Mouse (Mus musculus) midbrain, embryonic 10.5 days (tissue): ENCODE results near the gene Actb. TPM values are rescaled to one million over a fixed set of nuclear protein-coding genes. Genes with fewer than 3 reads are reported as not detected.

Experiments
- DNase-seq: peaks from one replicate; pipeline ENCODE4 v3.0.0-alpha.2; 2017; ENCODE audit warnings: low spot score
- H3K27ac ChIP-seq: fragments of 300-500 bp; sonication (generic); replicated peaks from 2 replicates; pipeline ENCODE4 v1.5.1; 2016; ENCODE audit warnings: mild to moderate bottlenecking
- H3K27me3 ChIP-seq: fragments of 300-500 bp; sonication (generic); 2 replicates; pipeline ENCODE4 v1.6.1; 2016; ENCODE audit warnings: low read depth, mild to moderate bottlenecking; ENCODE audit not compliant: poor library complexity, severe bottlenecking
- H3K36me3 ChIP-seq: fragments of 300-500 bp; sonication (generic); 2 replicates; pipeline ENCODE4 v1.6.1; 2016; ENCODE audit warnings: mild to moderate bottlenecking, moderate library complexity
- H3K4me1 ChIP-seq: fragments of 300-500 bp; sonication (generic); 2 replicates; pipeline ENCODE4 v1.6.1; 2016
- H3K4me3 ChIP-seq: fragments of 300-500 bp; sonication (generic); 2 replicates; pipeline ENCODE4 v1.5.1; 2016; ENCODE audit warnings: mild to moderate bottlenecking, moderate library complexity
- H3K9me3 ChIP-seq: fragments of 300-500 bp; sonication (generic); replicated peaks from 2 replicates; pipeline ENCODE4 v1.6.1; 2016; ENCODE audit warnings: mild to moderate bottlenecking
- WGBS: fragments of 180-500 bp; shearing (Covaris S2); methylation state at CpG from one replicate; pipeline ENCODE4 v1.1.7; 2016; 5-methylcytosine and 5-hydroxymethylcytosine counted together
- polyA plus RNA-seq: library from polyadenylated mRNA; unstranded; fragments of >200 nt; fragmentation: Nextera tagmentation; extraction: Ambion mirVana; gene quantifications from 2 replicates; pipeline ENCODE4 v1.2.1, GENCODE M21; 2016

The Actb gene
- polyA plus RNA-seq, 1 experiment from 2014 or later, result 12,690 TPM

DNA sequence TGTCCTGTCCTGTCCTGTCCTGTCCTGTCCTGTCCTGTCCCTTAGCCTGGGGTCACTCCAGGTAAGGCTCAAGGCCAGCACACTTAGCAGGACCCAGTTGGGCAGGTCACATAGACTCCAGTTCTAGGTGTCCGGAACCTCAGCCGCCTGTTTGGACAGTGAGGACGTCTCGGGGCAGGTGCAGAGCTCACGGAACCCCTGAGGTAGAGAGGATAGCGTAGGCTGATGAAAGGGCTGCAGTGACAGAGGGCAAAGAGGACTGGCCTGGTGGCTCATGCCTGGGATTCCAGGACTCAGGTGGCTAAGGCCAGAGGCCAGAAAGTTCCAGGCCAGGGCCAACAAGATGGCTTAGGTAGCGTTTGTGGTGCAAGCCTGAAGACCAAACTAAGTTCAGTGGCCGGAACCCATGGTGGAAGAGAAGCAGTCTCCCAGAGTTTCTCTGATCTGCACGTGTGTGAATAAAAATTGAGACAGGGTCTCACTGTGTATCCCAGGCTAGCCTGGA lies 24.7 kb upstream of the Actb start:
- H3K27ac ChIP-seq, result peak overlapping the region; percentile 17; the same call in 1 of the 2 replicates
- 88% methylated on average over 9 of the region's 9 CpGs for WGBS
- no peak overlapping the region for H3K4me3 ChIP-seq
- DNase-seq, result no peak
- H3K27me3 ChIP-seq, result peaks cover 47% of the 10 kb centered on the region
- H3K4me1 ChIP-seq, result peaks cover 39% of the 10 kb centered on the region
- no peaks in the 10 kb centered on the region for H3K36me3 ChIP-seq
- H3K9me3 ChIP-seq, result no peaks in the 10 kb centered on the region

GRCm38 (mm10) chr5:142929400-142929752 lies 22.8 kb upstream of the Actb start:
- Histone ChIP-seq H3K27me3 (peaks cover 47% of the 10 kb centered on the region), H3K36me3 (no peaks in the 10 kb centered on the region), H3K4me1 (peaks cover 43% of the 10 kb centered on the region), H3K27ac (peak overlapping the region; percentile 87), H3K9me3 (no peaks in the 10 kb centered on the region), H3K4me3 (peak overlapping the region; percentile 57)
- no peak for DNase-seq
- 21% methylated on average over 4 of the region's 4 CpGs for WGBS

DNA sequence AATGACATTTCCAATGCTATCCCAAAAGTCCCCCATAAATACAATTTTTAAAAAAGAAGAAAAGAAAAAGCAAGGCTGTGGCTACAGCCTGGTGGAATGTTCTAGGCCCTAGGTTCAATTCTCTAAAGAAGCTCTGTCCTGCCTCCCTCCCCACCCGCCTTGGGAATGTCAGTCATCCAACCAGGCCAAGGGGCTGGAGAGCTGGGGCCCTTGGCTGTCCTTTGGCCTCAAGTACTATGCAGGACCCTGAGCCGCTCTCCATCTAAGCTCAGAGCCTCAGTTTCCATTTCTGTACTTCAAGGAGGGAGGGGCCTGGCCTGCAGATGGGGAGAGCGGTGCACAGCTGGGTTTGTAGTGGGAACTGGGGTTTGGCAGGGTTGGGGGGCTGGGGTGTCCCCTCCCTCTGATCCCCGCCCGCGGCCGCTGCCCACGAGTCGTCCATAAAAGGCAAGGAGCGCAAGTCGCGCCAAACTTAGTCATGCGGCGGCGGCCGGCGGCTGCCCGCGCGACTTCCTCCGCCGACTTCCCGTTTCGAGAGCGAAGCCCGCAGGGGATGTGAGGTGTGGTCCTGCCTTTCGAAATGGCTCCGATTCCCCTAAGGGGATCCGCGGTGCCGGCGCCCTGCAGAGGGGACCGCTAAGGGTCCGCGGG lies 22.3 kb upstream of the Actb start:
- whole genome bisulfite sequencing, result 5% methylated on average over 35 of the region's 35 CpGs
- H3K27ac ChIP-seq, result peak overlapping the region; percentile 87
- peak; percentile 73 for DNase-seq

DNA sequence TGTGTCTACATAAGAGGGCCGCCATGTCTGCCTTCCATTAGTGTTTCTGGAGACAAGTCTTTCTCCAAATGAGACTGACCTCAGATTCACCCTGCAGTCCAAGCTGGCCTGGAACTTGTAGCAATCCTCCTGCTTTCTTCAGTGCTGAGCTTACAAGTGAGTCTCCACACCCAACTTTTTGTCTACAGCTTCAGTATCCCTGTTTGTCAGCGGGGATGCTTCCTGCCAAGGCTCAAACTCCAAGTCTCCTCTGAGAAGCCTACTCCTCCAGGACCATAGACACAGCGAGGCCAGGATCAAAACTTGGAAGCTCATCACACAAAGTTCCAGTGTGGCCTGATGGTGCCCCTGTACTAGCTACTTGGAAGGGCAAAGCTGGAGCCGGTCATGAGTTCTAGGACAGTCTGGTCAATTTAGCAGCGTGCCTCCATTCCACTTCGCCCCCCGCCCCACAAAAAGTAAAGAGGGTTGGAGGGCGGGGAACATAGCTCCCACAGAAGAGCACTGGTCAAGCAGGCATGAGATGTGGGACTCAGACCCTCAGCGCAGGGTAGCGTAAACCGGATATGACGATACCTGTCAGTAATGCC lies 20.9 kb upstream of the Actb start:
- peaks cover 42% of the 10 kb centered on the region for H3K4me1 ChIP-seq
- H3K27ac ChIP-seq, result peak overlapping the region; percentile 70; the same call in 1 of the 2 replicates
- no peaks in the 10 kb centered on the region for H3K9me3 ChIP-seq
- no peaks in the 10 kb centered on the region for H3K36me3 ChIP-seq
- H3K4me3 ChIP-seq, result no peak overlapping the region
- peaks cover 47% of the 10 kb centered on the region for H3K27me3 ChIP-seq
- 93% methylated on average over 12 of the region's 12 CpGs for WGBS
- no peak for DNase-seq

More for the DNA sequence above, 22.3 kb upstream of the Actb start:
- Histone ChIP-seq H3K9me3 (no peaks in the 10 kb centered on the region), H3K27me3 (peaks cover 47% of the 10 kb centered on the region), H3K4me1 (peaks cover 43% of the 10 kb centered on the region), H3K4me3 (peak overlapping the region; percentile 57), H3K36me3 (no peaks in the 10 kb centered on the region)

DNA sequence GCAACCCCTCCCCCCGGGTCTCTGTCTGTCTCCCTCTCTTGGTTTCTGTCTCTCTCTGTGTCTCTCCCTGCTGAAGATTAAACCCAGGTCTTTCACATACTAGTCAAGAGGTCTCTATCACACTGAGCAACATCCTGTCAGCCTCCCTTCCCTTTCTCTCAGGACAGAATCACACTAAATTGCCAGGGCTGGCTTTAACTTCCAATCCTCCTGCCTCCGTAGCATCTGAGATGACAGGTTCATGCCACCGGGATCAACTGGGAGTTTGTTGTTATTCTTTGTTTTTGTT lies 20.3 kb upstream of the Actb start:
- H3K27me3 ChIP-seq, result peaks cover 47% of the 10 kb centered on the region
- WGBS, result 47% methylated on average over 3 of the region's 3 CpGs
- H3K9me3 ChIP-seq, result no peaks in the 10 kb centered on the region
- DNase-seq, result no peak
- peaks cover 36% of the 10 kb centered on the region for H3K4me1 ChIP-seq
- no peak overlapping the region for H3K4me3 ChIP-seq
- H3K36me3 ChIP-seq, result no peaks in the 10 kb centered on the region
- peak overlapping the region; percentile 70 for H3K27ac ChIP-seq

GRCm38 (mm10) chr5:142926204-142926939 lies 19.8 kb upstream of the Actb start:
- peaks cover 44% of the 10 kb centered on the region for H3K27me3 ChIP-seq
- H3K4me3 ChIP-seq, result no peak overlapping the region
- H3K27ac ChIP-seq, result peak overlapping the region; percentile 70
- H3K4me1 ChIP-seq, result peaks cover 33% of the 10 kb centered on the region
- 11% methylated on average over 13 of the region's 13 CpGs for WGBS
- H3K36me3 ChIP-seq, result no peaks in the 10 kb centered on the region
- no peaks in the 10 kb centered on the region for H3K9me3 ChIP-seq
- DNase-seq, result no peak

GRCm38 (mm10) chr5:142924336-142924959 lies 17.9 kb upstream of the Actb start:
- Histone ChIP-seq H3K36me3 (no peaks in the 10 kb centered on the region), H3K27me3 (peaks cover 25% of the 10 kb centered on the region), H3K4me1 (peaks cover 34% of the 10 kb centered on the region), H3K4me3 (no peak overlapping the region), H3K27ac (no peak overlapping the region), H3K9me3 (no peaks in the 10 kb centered on the region)
- 81% methylated on average over 12 of the region's 12 CpGs for WGBS
- DNase-seq, result no peak

GRCm38 (mm10) chr5:142923781-142924180 lies 17.2 kb upstream of the Actb start:
- peaks cover 19% of the 10 kb centered on the region for H3K27me3 ChIP-seq
- no peaks in the 10 kb centered on the region for H3K36me3 ChIP-seq
- H3K4me1 ChIP-seq, result peaks cover 27% of the 10 kb centered on the region
- WGBS, result 81% methylated on average over 3 of the region's 3 CpGs
- no peak overlapping the region for H3K4me3 ChIP-seq
- no peaks in the 10 kb centered on the region for H3K9me3 ChIP-seq
- DNase-seq, result no peak
- no peak overlapping the region for H3K27ac ChIP-seq

DNA sequence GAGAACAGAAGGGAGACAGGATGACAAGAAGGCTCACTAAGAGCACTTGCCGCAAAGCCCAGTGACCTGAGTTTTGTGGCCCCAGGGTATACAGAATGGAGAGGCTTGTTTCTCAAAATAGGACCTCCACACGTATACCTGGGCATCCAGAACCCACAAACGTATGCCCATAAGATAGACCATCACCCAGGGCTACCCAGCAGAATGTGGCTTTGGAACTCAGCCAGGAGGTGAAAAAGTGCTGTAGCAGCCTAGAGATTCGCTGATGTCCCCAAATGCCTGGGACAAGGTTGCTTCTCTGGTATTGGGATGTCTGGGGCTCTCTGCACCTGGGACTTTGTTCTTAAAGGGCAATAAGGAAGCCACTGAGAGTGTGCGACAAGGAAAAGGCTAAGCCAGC lies 15.7 kb upstream of the Actb start:
- H3K4me3 ChIP-seq, result no peak overlapping the region
- peaks cover 5% of the 10 kb centered on the region; the same call in 1 of the 2 replicates for H3K27me3 ChIP-seq
- 87% methylated on average over 5 of the region's 5 CpGs for WGBS
- no peak overlapping the region for H3K27ac ChIP-seq
- peaks cover 25% of the 10 kb centered on the region for H3K4me1 ChIP-seq
- DNase-seq, result no peak
- H3K9me3 ChIP-seq, result no peaks in the 10 kb centered on the region
- no peaks in the 10 kb centered on the region for H3K36me3 ChIP-seq

- H3K27ac ChIP-seq, result peak overlapping the region; percentile 17; the same call in 1 of the 2 replicates
These were observed 14.5 kb upstream of the Actb start for GRCm38 (mm10) chr5:142921074-142921459.

GRCm38 (mm10) chr5:142920311-142921073 lies 13.9 kb upstream of the Actb start:
- no peak for DNase-seq
- H3K27ac ChIP-seq, result peak overlapping the region; percentile 17; the same call in 1 of the 2 replicates
- no peaks in the 10 kb centered on the region for H3K9me3 ChIP-seq
- H3K4me3 ChIP-seq, result no peak overlapping the region
- H3K36me3 ChIP-seq, result no peaks in the 10 kb centered on the region
- no peaks in the 10 kb centered on the region for H3K27me3 ChIP-seq
- H3K4me1 ChIP-seq, result peaks cover 7% of the 10 kb centered on the region; the same call in 1 of the 2 replicates
- WGBS, result 72% methylated on average over 8 of the region's 8 CpGs

More at GRCm38 (mm10) chr5:142921074-142921459, 14.5 kb upstream of the Actb start:
- Histone ChIP-seq H3K36me3 (no peaks in the 10 kb centered on the region), H3K4me1 (peaks cover 13% of the 10 kb centered on the region), H3K4me3 (no peak overlapping the region), H3K27me3 (no peaks in the 10 kb centered on the region), H3K9me3 (no peaks in the 10 kb centered on the region)
- 85% methylated on average over 6 of the region's 6 CpGs for WGBS
- DNase-seq, result no peak

DNA sequence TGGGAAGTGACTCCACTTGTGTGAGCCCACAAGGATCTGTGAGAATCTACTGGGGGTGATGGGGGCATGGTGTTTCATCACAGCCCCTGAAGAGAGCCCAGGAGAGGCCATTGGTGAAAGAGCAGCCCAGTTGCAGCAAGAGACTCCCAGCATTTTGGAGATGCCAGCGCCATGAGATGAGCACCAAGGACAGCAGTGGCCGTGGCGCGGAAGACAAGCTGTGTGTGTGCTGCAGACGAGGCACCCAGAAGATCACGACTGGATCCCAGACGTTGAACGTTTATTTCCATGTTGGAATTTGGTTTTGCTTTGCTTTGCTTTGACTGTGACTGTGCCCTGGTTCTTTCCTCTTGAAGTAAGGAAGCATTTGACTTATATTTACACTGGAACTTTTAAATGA lies 10.8 kb upstream of the Actb start:
- H3K36me3 ChIP-seq, result no peaks in the 10 kb centered on the region
- 94% methylated on average over 8 of the region's 8 CpGs for WGBS
- H3K27ac ChIP-seq, result no peak overlapping the region
- peaks cover 6% of the 10 kb centered on the region; the same call in 1 of the 2 replicates for H3K4me1 ChIP-seq
- DNase-seq, result no peak
- no peaks in the 10 kb centered on the region for H3K27me3 ChIP-seq
- H3K4me3 ChIP-seq, result no peak overlapping the region
- no peaks in the 10 kb centered on the region for H3K9me3 ChIP-seq
